Mouse (Mus musculus) hindbrain, embryonic 10.5 days (tissue): Measurements from ENCODE around the gene Grm8. TPM values are rescaled to one million over a fixed set of nuclear protein-coding genes. Genes with fewer than 3 reads are reported as not detected.

Experiments
- DNase-seq: peaks from one replicate; pipeline ENCODE4 v3.0.0-alpha.2; 2017; ENCODE audit warnings: low spot score
- H3K27ac ChIP-seq: fragments of 300-500 bp; sonication (generic); 2 replicates; pipeline ENCODE4 v1.5.1; 2016; ENCODE audit warnings: mild to moderate bottlenecking, moderate library complexity
- H3K27me3 ChIP-seq: fragments of 300-500 bp; sonication (generic); 2 replicates; pipeline ENCODE4 v1.6.1; 2016; ENCODE audit warnings: mild to moderate bottlenecking; ENCODE audit not compliant: poor library complexity, insufficient read depth, severe bottlenecking
- H3K36me3 ChIP-seq: fragments of 300-500 bp; sonication (generic); 2 replicates; pipeline ENCODE4 v1.6.1; 2016; ENCODE audit warnings: mild to moderate bottlenecking, moderate library complexity
- H3K4me1 ChIP-seq: fragments of 300-500 bp; sonication (generic); replicated peaks from 2 replicates; pipeline ENCODE4 v1.6.1; 2016; ENCODE audit warnings: mild to moderate bottlenecking
- H3K4me3 ChIP-seq: fragments of 300-500 bp; sonication (generic); 2 replicates; pipeline ENCODE4 v1.5.1; 2016; ENCODE audit warnings: mild to moderate bottlenecking, moderate library complexity
- H3K9me3 ChIP-seq: fragments of 300-500 bp; sonication (generic); 2 replicates; pipeline ENCODE4 v1.6.1; 2016; ENCODE audit warnings: mild to moderate bottlenecking, moderate library complexity
- WGBS: fragments of 180-500 bp; shearing (Covaris S2); methylation state at CpG from one replicate; pipeline ENCODE4 v1.1.7; 2016; 5-methylcytosine and 5-hydroxymethylcytosine counted together
- polyA plus RNA-seq: library from polyadenylated mRNA; unstranded; fragments of >200 nt; fragmentation: Nextera tagmentation; extraction: Ambion mirVana; gene quantifications from 2 replicates; pipeline ENCODE4 v1.2.1, GENCODE M21; 2016

The Grm8 gene
- polyA plus RNA-seq, 1 experiment from 2014 or later, result 0.80 TPM

- H3K27ac ChIP-seq, result no peak overlapping the region
- no peaks in the 10 kb centered on the region for H3K27me3 ChIP-seq
- H3K4me3 ChIP-seq, result no peak overlapping the region
- H3K4me1 ChIP-seq, result no peaks in the 10 kb centered on the region
- H3K36me3 ChIP-seq, result no peaks in the 10 kb centered on the region
- WGBS, result 90% methylated on average over 1 of the region's 1 CpGs
- no peak for DNase-seq
- H3K9me3 ChIP-seq, result no peaks in the 10 kb centered on the region
Measured at GRCm38 (mm10) chr6:27646503-27646902, 488.5 kb downstream of the Grm8 start.

- no peaks in the 10 kb centered on the region for H3K27me3 ChIP-seq
- no peak for DNase-seq
- H3K9me3 ChIP-seq, result no peaks in the 10 kb centered on the region
- no peaks in the 10 kb centered on the region for H3K36me3 ChIP-seq
- 85% methylated on average over 5 of the region's 5 CpGs for WGBS
- no peak overlapping the region for H3K4me3 ChIP-seq
- H3K4me1 ChIP-seq, result no peaks in the 10 kb centered on the region
- H3K27ac ChIP-seq, result no peak overlapping the region
Measured at GRCm38 (mm10) chr6:27645054-27645453, 489.9 kb downstream of the Grm8 start.

- no peak for DNase-seq
- no peak overlapping the region for H3K27ac ChIP-seq
- H3K9me3 ChIP-seq, result no peaks in the 10 kb centered on the region
- no peak overlapping the region for H3K4me3 ChIP-seq
- H3K4me1 ChIP-seq, result no peaks in the 10 kb centered on the region
- H3K36me3 ChIP-seq, result no peaks in the 10 kb centered on the region
- WGBS, result 84% methylated on average over 3 of the region's 3 CpGs
- H3K27me3 ChIP-seq, result no peaks in the 10 kb centered on the region
Measured at GRCm38 (mm10) chr6:27635898-27636297, 499.1 kb downstream of the Grm8 start.

GRCm38 (mm10) chr6:27617472-27617871 lies 517.5 kb downstream of the Grm8 start:
- H3K4me1 ChIP-seq, result peaks cover 5% of the 10 kb centered on the region; the same call in 1 of the 2 replicates
- H3K27me3 ChIP-seq, result no peaks in the 10 kb centered on the region
- no peak overlapping the region for H3K4me3 ChIP-seq
- no peak overlapping the region for H3K27ac ChIP-seq
- H3K36me3 ChIP-seq, result no peaks in the 10 kb centered on the region
- H3K9me3 ChIP-seq, result no peaks in the 10 kb centered on the region
- 50% methylated on average over 4 of the region's 4 CpGs for WGBS
- peak; percentile 16 for DNase-seq

GRCm38 (mm10) chr6:27580485-27580884 lies 554.5 kb downstream of the Grm8 start:
- no peak for DNase-seq
- Histone ChIP-seq H3K36me3 (no peaks in the 10 kb centered on the region), H3K27me3 (no peaks in the 10 kb centered on the region), H3K9me3 (no peaks in the 10 kb centered on the region), H3K4me3 (no peak overlapping the region), H3K4me1 (no peaks in the 10 kb centered on the region), H3K27ac (no peak overlapping the region)
- 58% methylated on average over 2 of the region's 2 CpGs for WGBS

- H3K27ac ChIP-seq, result no peak overlapping the region
- WGBS, result 83% methylated on average over 6 of the region's 6 CpGs
- no peaks in the 10 kb centered on the region for H3K27me3 ChIP-seq
- H3K9me3 ChIP-seq, result no peaks in the 10 kb centered on the region
- no peak for DNase-seq
- H3K4me1 ChIP-seq, result no peaks in the 10 kb centered on the region
- no peak overlapping the region for H3K4me3 ChIP-seq
- H3K36me3 ChIP-seq, result no peaks in the 10 kb centered on the region
Measured at GRCm38 (mm10) chr6:27545516-27545915, 589.5 kb downstream of the Grm8 start.

GRCm38 (mm10) chr6:27517620-27518019 lies 617.4 kb downstream of the Grm8 start:
- no peaks in the 10 kb centered on the region for H3K36me3 ChIP-seq
- H3K27ac ChIP-seq, result no peak overlapping the region
- DNase-seq, result no peak
- H3K27me3 ChIP-seq, result no peaks in the 10 kb centered on the region
- H3K9me3 ChIP-seq, result no peaks in the 10 kb centered on the region
- no peaks in the 10 kb centered on the region for H3K4me1 ChIP-seq
- H3K4me3 ChIP-seq, result no peak overlapping the region
- WGBS, result 83% methylated on average over 1 of the region's 1 CpGs

- H3K36me3 ChIP-seq, result no peaks in the 10 kb centered on the region
- no peak overlapping the region for H3K4me3 ChIP-seq
- 82% methylated on average over 5 of the region's 5 CpGs for WGBS
- H3K27me3 ChIP-seq, result no peaks in the 10 kb centered on the region
- H3K4me1 ChIP-seq, result no peaks in the 10 kb centered on the region
- DNase-seq, result no peak
- no peak overlapping the region for H3K27ac ChIP-seq
- H3K9me3 ChIP-seq, result no peaks in the 10 kb centered on the region
Measured at GRCm38 (mm10) chr6:27460998-27461397, 674.0 kb downstream of the Grm8 start.

GRCm38 (mm10) chr6:27408473-27408872 lies 726.5 kb downstream of the Grm8 start:
- DNase-seq, result peak; percentile 8
- 81% methylated on average over 4 of the region's 4 CpGs for WGBS

GRCm38 (mm10) chr6:27372416-27372815 lies 762.6 kb downstream of the Grm8 start:
- no peak for DNase-seq
- Histone ChIP-seq H3K9me3 (no peaks in the 10 kb centered on the region), H3K27me3 (no peaks in the 10 kb centered on the region), H3K27ac (no peak overlapping the region), H3K36me3 (no peaks in the 10 kb centered on the region), H3K4me1 (no peaks in the 10 kb centered on the region), H3K4me3 (no peak overlapping the region)

More at GRCm38 (mm10) chr6:27408473-27408872, 726.5 kb downstream of the Grm8 start:
- H3K9me3 ChIP-seq, result no peaks in the 10 kb centered on the region
- no peaks in the 10 kb centered on the region for H3K4me1 ChIP-seq
- no peaks in the 10 kb centered on the region for H3K36me3 ChIP-seq
- H3K27ac ChIP-seq, result no peak overlapping the region
- no peak overlapping the region for H3K4me3 ChIP-seq
- no peaks in the 10 kb centered on the region for H3K27me3 ChIP-seq

GRCm38 (mm10) chr6:27371095-27371494 lies 763.9 kb downstream of the Grm8 start:
- Histone ChIP-seq H3K27ac (no peak overlapping the region), H3K36me3 (no peaks in the 10 kb centered on the region), H3K4me1 (no peaks in the 10 kb centered on the region), H3K9me3 (no peaks in the 10 kb centered on the region), H3K4me3 (no peak overlapping the region), H3K27me3 (no peaks in the 10 kb centered on the region)
- no peak for DNase-seq
- 87% methylated on average over 2 of the region's 2 CpGs for WGBS

- Histone ChIP-seq H3K27me3 (no peaks in the 10 kb centered on the region), H3K4me1 (no peaks in the 10 kb centered on the region), H3K4me3 (no peak overlapping the region), H3K36me3 (no peaks in the 10 kb centered on the region), H3K27ac (no peak overlapping the region), H3K9me3 (no peaks in the 10 kb centered on the region)
- 88% methylated on average over 8 of the region's 8 CpGs for WGBS
- DNase-seq, result no peak
Measured at GRCm38 (mm10) chr6:27363775-27364174, 771.2 kb downstream of the Grm8 start.

GRCm38 (mm10) chr6:27360440-27360839 lies 774.5 kb downstream of the Grm8 start:
- Histone ChIP-seq H3K27me3 (no peaks in the 10 kb centered on the region), H3K27ac (no peak overlapping the region), H3K9me3 (no peaks in the 10 kb centered on the region), H3K4me1 (no peaks in the 10 kb centered on the region), H3K4me3 (no peak overlapping the region), H3K36me3 (no peaks in the 10 kb centered on the region)
- no peak for DNase-seq

- no peaks in the 10 kb centered on the region for H3K36me3 ChIP-seq
- WGBS, result 85% methylated on average over 4 of the region's 4 CpGs
Measured at GRCm38 (mm10) chr6:27351147-27351546, 783.8 kb downstream of the Grm8 start.

More at GRCm38 (mm10) chr6:27351147-27351546, 783.8 kb downstream of the Grm8 start:
- no peaks in the 10 kb centered on the region for H3K4me1 ChIP-seq
- no peak overlapping the region for H3K27ac ChIP-seq
- no peak overlapping the region for H3K4me3 ChIP-seq
- H3K27me3 ChIP-seq, result no peaks in the 10 kb centered on the region
- no peak for DNase-seq
- no peaks in the 10 kb centered on the region for H3K9me3 ChIP-seq
